Mouse (Mus musculus): ENCODE measurements around the gene Ugt1a2. TPM values are rescaled to one million over a fixed set of nuclear protein-coding genes. Genes with fewer than 3 reads are reported as not detected.
A peak's percentile ranks its signal among the peaks of the same experiment; 100 is the strongest.

Gene Ugt1a2
- total RNA-seq, 2 experiments from 2014 or later, result not detected

DNA sequence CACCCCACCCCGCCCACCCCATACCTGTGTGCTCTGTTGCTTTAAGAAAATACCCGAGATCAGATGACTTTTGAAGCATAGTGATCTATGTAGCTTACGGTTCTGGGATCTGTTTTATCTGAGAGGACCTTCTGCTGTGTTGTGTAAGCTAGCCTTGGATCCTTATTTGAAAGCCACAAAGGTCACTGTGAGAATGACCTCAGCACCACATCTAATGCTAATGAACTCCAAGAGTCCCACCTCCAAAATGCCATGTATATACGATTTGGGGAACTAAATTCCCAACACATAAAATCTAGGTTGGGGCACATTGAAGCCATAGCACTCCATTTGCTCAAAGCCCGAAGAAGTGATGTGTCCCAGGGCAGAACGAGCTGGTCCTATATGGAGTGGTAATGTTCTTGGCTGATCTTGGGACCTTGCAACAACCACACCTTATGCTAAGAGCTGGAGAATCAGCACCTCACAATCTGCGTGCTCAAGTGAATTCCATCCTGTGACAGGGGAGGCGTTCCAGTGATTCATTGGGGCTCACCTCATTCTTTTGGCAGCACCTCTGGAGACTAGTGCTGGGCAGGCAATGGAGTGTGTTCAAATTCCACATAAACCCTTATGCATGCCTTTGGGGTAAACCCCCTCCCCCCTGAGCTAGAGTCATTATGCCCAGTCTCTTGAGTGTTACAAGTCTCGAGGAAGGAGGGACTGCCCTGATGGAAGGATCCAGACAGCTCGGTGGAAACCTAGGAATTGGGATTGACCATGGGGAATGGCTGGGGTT lies 56.7 kb downstream of the Ugt1a2 start:
- no peak for DNase-seq (ENCODE audit: low spot score in 2 of 2)

- no peak for DNase-seq (ENCODE audit: low spot score in 2 of 2)
These were observed 57.3 kb downstream of the Ugt1a2 start for GRCm38 (mm10) chr1:88257681-88258080.

- no peak for DNase-seq (ENCODE audit: low spot score in 2 of 2)
These were observed 58.0 kb downstream of the Ugt1a2 start for GRCm38 (mm10) chr1:88258361-88258760.

DNA sequence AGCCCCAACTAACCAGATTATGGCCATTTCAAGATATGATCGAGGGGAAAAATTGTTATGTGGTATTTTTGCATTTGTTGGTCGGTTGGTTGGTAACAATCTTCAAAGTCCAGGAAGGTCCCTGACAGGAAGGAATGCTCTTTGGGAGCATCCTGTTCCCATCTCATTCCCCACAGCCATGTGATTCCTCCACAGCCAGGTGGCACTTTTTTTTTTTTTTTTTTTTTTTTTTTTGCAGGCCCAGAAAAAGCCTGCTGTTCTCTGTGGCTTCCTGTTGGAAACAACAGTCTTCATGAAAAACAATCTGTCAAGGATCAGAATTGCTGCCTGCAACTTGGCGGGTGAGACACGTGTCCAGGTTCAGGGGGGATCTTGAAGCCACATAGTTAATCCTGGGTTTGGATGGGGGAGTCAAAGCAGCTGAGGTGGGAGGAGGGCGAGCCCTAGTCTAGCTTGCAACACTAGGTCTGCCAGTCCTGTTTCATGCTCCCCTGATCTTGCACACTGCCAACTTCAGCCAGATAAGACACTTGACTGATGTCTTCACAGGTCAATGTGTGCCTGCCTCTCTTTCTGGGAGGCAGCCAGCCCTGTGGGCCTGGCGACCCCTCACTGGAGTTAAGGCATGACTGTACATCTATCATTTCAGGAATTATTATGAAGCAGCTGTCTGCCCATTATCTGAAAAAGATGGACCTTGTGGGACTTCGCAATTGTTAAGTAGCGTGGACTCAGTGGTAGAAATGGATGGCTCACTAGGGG lies 58.7 kb downstream of the Ugt1a2 start:
- peak; percentile 66 to 68 for DNase-seq (ENCODE audit: low spot score in 2 of 2)

DNA sequence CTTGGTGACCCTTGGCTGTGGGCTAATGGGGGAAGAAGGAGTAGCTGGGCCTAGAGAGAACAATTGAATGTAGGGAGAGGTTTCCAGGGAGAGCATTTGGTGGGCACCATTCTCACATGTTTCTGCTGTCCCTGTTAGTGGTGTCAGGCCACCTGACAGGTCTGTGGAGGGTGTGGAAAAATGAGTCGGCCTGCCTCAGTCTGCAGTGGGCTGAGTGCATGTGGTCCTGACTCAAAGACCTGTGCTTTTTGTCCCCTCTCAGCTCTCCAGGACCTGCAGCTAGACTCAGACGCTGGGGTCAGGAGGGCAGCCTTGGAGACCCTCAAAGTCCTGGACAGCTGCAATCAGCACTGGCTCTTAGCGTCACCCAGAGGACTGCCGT lies 59.2 kb downstream of the Ugt1a2 start:
- peak in 1 of 2 experiments; percentile 52 for DNase-seq (ENCODE audit: low spot score in 2 of 2)

DNA sequence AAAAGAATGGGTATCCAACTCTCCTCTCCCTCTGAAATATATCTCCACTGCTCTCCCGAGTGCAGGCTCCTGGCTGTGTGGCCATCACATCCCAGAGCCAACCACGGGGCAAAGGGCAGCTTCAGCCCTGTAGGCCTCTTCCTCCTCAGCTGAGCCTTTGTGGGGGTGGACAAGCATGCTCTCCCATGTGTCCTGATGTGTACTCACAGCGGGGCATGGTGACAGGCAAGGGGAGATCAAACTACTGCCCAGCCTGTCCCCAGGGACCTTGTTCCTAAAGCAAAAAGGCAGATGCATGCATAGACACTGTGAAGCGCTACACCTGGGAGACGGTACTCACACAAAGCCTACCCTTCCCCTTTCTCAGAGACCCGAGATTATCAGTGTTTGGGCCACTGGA lies 59.7 kb downstream of the Ugt1a2 start:
- peak in 1 of 2 experiments; percentile 64 for DNase-seq (ENCODE audit: low spot score in 2 of 2)

- no peak for DNase-seq (ENCODE audit: low spot score in 2 of 2)
These were observed 60.4 kb downstream of the Ugt1a2 start for GRCm38 (mm10) chr1:88260604-88261377.

DNA sequence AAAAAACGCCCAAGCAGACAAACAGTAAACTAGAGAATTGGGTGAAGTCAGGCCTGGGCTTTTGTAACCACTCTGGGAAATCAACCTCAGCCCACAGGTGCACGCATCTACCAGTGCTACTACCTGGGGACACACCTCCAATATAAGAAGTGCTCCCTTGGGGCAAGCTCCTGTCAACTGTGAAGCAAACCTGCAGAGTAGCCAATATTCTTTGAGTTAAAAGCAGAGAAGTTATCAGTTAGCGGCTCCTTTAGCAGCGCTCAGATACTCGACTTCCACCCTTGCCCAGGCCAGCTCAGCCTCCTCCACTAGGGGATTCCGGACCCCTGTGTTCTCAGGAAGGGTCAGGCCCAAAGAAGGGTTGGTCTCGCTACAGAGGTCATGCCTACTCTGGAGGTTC lies 61.3 kb downstream of the Ugt1a2 start:
- no peak for DNase-seq (ENCODE audit: low spot score in 2 of 2)

DNA sequence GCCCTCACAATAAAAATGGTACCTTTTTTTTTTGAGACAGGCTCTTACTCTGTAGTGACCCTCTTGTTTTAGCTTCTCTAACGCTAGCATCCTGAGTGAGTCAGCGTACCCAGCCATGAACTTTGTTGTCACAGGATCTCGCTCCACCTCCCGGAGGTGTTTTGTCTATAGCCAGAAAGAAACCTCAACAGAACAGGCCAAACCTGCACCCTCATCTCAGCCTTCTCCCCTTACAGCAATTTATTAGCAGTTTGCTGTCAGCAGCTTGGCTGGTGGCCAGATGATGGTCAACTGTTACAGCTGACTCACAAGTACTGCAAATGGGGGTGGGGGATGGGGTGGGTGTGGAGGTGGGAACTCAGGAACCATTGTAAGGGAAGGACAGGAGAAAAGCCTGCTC lies 61.9 kb downstream of the Ugt1a2 start:
- DNase-seq (ENCODE audit: low spot score in 2 of 2), result peak; percentile 69 to 72

DNA sequence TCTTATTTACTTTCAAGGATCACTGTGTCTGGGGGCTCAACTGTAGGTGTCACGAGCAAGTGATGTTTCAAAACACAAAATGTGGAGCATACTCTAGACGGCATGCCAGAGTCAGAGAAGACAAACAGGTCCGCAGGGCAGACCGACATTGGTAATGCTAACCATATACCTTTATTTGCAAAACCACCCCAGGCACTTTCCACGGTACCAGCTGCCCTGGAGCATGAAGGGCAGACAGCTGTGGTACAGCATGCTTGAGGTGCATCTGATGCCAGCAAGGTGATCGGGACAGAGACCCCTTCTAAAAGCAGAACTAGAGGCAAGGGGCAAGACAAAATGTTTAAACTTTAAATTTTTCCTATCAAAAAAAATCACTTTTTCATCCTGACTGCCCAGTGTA lies 62.6 kb downstream of the Ugt1a2 start:
- DNase-seq (ENCODE audit: low spot score in 2 of 2), result no peak

DNA sequence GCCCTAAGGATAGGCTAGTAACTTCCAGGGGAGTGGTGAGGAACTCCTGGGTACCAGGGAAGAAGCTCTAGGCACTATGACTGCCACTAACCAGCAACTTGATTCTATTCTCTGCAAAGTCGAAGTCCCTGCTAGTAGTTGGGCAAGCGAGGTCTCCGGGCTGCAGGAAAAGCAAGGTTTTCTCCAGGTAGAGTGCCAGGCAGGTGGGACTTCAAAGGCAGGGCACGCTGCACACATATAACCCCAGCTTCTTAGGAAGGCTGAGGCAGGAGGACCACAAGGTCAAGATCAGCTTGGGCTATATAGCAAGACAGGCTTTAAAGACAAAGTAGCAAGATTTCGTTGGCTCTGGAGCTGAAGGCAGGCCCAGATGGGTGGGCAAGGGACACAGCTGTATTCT lies 63.4 kb downstream of the Ugt1a2 start:
- no peak for DNase-seq (ENCODE audit: low spot score in 2 of 2)

- DNase-seq (ENCODE audit: low spot score in 2 of 2), result no peak
These were observed 64.0 kb downstream of the Ugt1a2 start for GRCm38 (mm10) chr1:88264237-88264868.

DNA sequence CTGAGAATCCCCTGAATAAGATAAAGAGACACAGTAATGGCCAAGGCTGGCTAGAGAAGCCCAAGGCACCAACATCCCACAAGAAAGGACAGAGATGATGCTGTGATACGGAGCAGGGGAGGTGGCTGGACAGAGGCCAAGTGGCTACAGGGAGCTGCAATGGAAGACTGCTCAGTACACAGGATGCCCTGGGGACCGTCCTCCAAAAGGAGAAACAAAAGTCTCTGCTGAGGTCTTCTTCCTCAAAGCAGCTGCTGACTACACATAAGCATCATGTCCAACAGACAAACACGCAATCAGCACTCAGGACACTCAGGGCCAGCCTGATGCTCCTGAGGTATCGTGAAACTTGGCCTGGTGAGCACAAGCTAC lies 64.5 kb downstream of the Ugt1a2 start:
- no peak for DNase-seq (ENCODE audit: low spot score in 2 of 2)

GRCm38 (mm10) chr1:88266123-88266522 lies 65.7 kb downstream of the Ugt1a2 start:
- no peak for DNase-seq (ENCODE audit: low spot score in 2 of 2)

DNA sequence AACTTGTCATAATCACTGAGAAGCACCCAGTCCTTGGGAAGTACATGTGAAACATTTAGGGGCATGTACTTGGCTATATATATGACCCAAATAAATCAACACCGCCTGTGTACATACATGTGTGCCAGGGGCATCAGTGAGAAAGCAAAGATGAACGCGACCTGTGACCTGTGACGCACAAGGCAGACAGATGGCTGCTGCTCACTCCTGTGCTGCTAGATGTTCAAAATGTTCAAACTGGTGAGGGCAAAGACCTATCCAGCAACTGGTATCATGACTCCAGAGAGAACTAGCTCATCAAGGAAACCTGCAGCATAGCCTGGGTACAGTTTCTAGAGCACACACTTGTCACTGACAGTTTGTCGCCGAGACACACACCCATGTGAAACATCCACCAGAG lies 67.1 kb downstream of the Ugt1a2 start:
- no peak for DNase-seq (ENCODE audit: low spot score in 2 of 2)

GRCm38 (mm10) chr1:88268070-88268469 lies 67.7 kb downstream of the Ugt1a2 start:
- no peak for DNase-seq (ENCODE audit: low spot score in 2 of 2)

Other genes starting within 250 kb of the Ugt1a2 start
- 10 to 100 TPM; 23.0 to 24.6 TPM for gene Usp40, start 192.1 kb upstream of the Ugt1a2 start, total RNA-seq (2021)
- not detected for gene Ugt1a10, start 145.2 kb upstream of the Ugt1a2 start, total RNA-seq (2021)
- not detected for gene Ugt1a9, start 129.8 kb upstream of the Ugt1a2 start, total RNA-seq (2021)
- gene Ugt1a8, start 112.8 kb upstream of the Ugt1a2 start, total RNA-seq (2021), result not detected
- 1 to 10 TPM; 1.3 TPM for gene Ugt1a7c, start 105.5 kb upstream of the Ugt1a2 start, total RNA-seq (2021)
- under 1 TPM in 1 of 2 experiments, not detected in 1; 0.42 TPM for gene Ugt1a6b, start 97.3 kb upstream of the Ugt1a2 start, total RNA-seq (2021)
- under 1 TPM in 1 of 2 experiments, not detected in 1; 0.46 TPM for gene Ugt1a6a, start 65.8 kb upstream of the Ugt1a2 start, total RNA-seq (2021)
- not detected for gene Ugt1a5, start 34.6 kb upstream of the Ugt1a2 start, total RNA-seq (2021)
- 1 to 10 TPM; 3.2 to 5.4 TPM for gene Dnajb3, start 5.2 kb downstream of the Ugt1a2 start, total RNA-seq (2021)
- gene Ugt1a1, start 11.4 kb downstream of the Ugt1a2 start, total RNA-seq (2021), result not detected
- gene Mroh2a, start 26.4 kb downstream of the Ugt1a2 start, total RNA-seq (2021), result under 1 TPM; 0.07 to 0.87 TPM
- gene Hjurp, start 77.0 kb downstream of the Ugt1a2 start, total RNA-seq (2021), result 10 to 100 TPM; 44.8 to 49.1 TPM
- under 1 TPM; 0.51 to 0.71 TPM for gene Trpm8, start 77.1 kb downstream of the Ugt1a2 start, total RNA-seq (2021)
- under 1 TPM in 1 of 2 experiments, not detected in 1; 0.54 TPM for gene Spp2, start 206.4 kb downstream of the Ugt1a2 start, total RNA-seq (2021)